Mouse (Mus musculus): ENCODE measurements around the gene Tmem59l.

GRCm38 (mm10) chr8:70458462-70458861 lies 28.7 kb downstream of the Tmem59l start:
- TF ChIP-seq CTCF (IDR thresholded peaks at IDR 0.05; ENCODE audit: control insufficient read depth, insufficient read depth, low read length) (no peak), POLR2A (IDR thresholded peaks at IDR 0.05; ENCODE audit: borderline replicate concordance, control insufficient read depth, low read depth, low read length) (no peak)

Measured in bone marrow, adult 2 months (tissue).